Mouse (Mus musculus) intestine, embryonic 16.5 days (tissue): ENCODE results near the gene Fam83g. TPM values are rescaled to one million over a fixed set of nuclear protein-coding genes. Genes with fewer than 3 reads are reported as not detected.

Experiments used
- ATAC-seq: fragments of 200-750 bp; cut with Nextera tagmentation; 2 replicates; pipeline ENCODE4 v1.8.0; 2017; ENCODE audit warnings: moderate TSS enrichment, moderate library complexity
- H3K27ac ChIP-seq: fragments of 300-500 bp; sonication (generic); 2 replicates; pipeline ENCODE4 v1.5.1; 2014; ENCODE audit warnings: mild to moderate bottlenecking, low read length
- H3K27me3 ChIP-seq: fragments of 300-500 bp; sonication (generic); replicated peaks from 2 replicates; pipeline ENCODE4 v1.6.1; 2014; ENCODE audit warnings: low read length, control low read depth, mixed read lengths; ENCODE audit not compliant: control insufficient read depth, insufficient read depth
- H3K36me3 ChIP-seq: fragments of 300-500 bp; sonication (generic); 2 replicates; pipeline ENCODE4 v1.6.1; 2014; ENCODE audit warnings: low read length, control low read depth; ENCODE audit not compliant: control insufficient read depth, insufficient read depth
- H3K4me1 ChIP-seq: fragments of 300-500 bp; sonication (generic); 2 replicates; pipeline ENCODE4 v1.6.1; 2014; ENCODE audit warnings: low read length, control low read depth, mixed read lengths; ENCODE audit not compliant: control insufficient read depth, insufficient read depth
- H3K4me2 ChIP-seq: fragments of 300-500 bp; sonication (generic); 2 replicates; pipeline ENCODE4 v1.6.1; 2014; ENCODE audit warnings: low read depth, low read length, control low read depth
- H3K4me3 ChIP-seq: fragments of 300-500 bp; sonication (generic); 2 replicates; pipeline ENCODE4 v1.5.1; 2014; ENCODE audit warnings: mild to moderate bottlenecking, low read length
- H3K9ac ChIP-seq: fragments of 300-500 bp; sonication (generic); 2 replicates; pipeline ENCODE4 v1.6.1; 2014; ENCODE audit warnings: low read depth, low read length
- H3K9me3 ChIP-seq: fragments of 300-500 bp; sonication (generic); 2 replicates; pipeline ENCODE4 v1.6.1; 2016; ENCODE audit warnings: low read length, control low read depth; ENCODE audit not compliant: control insufficient read depth
- WGBS: fragments of 180-500 bp; shearing (Covaris S2); extraction: QIAGEN DNeasy Blood & Tissue Kit; methylation state at CpG from one replicate; pipeline ENCODE4 v1.1.7; 2014; 5-methylcytosine and 5-hydroxymethylcytosine counted together
- polyA plus RNA-seq: library from polyadenylated mRNA; unstranded; fragments of >200 nt; fragmentation: Nextera tagmentation; extraction: Ambion mirVana; gene quantifications from 2 replicates; pipeline ENCODE4 v1.2.1, GENCODE M21; 2015

Fam83g gene
- polyA plus RNA-seq, 1 experiment from 2014 or later: 9.6 TPM

DNA sequence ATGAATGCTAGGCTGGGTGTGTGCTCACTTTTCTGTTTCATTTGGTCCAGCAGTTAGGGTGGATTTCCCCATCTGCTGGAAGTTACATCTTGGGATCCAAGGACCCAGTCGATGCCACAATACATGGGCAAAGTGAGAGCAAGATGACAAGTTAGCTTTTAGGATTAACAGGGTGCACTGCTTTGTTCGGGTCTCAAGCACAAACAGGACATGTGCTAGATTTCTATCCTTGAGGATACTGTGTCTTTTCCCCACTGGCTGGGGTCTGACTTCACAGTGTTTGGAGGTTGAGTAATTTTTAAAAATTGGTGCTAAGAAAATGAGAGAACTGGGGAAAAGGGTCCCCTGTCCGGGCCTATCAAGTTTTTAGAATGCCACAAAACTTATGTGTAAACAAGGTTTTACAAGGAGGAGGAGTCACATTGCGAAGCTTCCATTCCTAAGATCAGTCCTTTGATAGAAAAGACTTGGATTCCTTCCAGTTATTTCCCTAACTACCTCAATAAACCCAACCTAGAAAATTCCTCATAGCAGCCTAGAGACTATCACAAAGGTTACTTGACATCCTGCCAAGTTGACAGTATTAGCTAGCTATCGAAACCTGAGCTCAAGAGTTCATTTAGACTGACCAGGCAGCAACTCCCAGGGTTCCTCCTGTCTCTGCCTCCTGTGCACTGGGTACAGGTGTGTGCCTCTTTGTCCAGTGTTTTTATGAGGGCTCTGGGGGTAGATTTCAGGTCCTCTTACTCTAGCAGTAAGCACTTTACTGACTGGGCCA, 40.5 kb upstream of the Fam83g start:
- Histone ChIP-seq H3K27ac (peak overlapping the region; percentile 64), H3K9ac (no peak overlapping the region), H3K27me3 (no peaks in the 10 kb centered on the region), H3K4me2 (no peak overlapping the region), H3K4me1 (peaks cover 7% of the 10 kb centered on the region; the same call in 1 of the 2 replicates), H3K9me3 (no peaks in the 10 kb centered on the region), H3K36me3 (no peaks in the 10 kb centered on the region), H3K4me3 (no peak overlapping the region)
- ATAC-seq: peak; percentile 88
- WGBS: 56% methylated on average over 5 of the region's 5 CpGs

DNA sequence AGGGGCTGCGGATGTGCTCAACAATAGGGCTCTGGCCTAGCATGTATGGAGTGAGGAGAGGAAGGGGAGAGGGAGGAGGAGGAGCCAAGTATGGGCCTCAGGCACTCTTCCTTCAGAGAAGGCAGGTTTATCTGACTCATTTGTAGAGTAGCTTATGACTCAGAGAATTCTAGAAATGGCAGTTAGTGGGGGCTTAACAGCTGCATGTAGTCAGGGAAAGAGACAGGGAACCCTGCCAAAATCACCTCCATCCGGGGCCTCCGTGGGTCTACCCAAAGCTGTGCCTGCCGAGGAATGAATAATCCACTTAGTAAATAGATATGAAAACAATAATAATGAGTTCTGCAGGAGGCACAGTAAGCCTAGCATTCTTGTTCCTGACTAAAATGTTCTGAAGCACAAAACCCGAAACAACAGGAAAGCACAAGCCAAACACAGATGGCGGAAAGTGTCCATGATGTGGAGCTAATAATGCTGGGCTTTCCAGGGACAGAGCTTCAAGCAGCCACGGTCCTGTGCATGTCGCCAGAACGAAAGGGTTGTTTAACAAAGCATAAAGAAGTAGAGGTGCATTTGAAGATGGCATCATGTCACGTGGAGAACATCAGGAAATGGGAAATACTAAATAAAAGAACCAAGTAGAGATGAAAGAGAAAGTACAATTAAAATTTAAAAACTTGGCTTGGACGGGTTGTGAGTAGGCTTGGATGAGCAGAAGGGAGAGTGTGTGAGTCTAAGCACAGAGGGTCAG, 39.1 kb upstream of the Fam83g start:
- Histone ChIP-seq H3K9ac (no peak overlapping the region), H3K36me3 (no peaks in the 10 kb centered on the region), H3K4me2 (no peak overlapping the region), H3K4me1 (peaks cover 7% of the 10 kb centered on the region; the same call in 1 of the 2 replicates), H3K9me3 (no peaks in the 10 kb centered on the region), H3K27ac (peak overlapping the region; percentile 68), H3K4me3 (no peak overlapping the region), H3K27me3 (no peaks in the 10 kb centered on the region)
- WGBS: 58% methylated on average over 11 of the region's 11 CpGs
- no peak for ATAC-seq

DNA sequence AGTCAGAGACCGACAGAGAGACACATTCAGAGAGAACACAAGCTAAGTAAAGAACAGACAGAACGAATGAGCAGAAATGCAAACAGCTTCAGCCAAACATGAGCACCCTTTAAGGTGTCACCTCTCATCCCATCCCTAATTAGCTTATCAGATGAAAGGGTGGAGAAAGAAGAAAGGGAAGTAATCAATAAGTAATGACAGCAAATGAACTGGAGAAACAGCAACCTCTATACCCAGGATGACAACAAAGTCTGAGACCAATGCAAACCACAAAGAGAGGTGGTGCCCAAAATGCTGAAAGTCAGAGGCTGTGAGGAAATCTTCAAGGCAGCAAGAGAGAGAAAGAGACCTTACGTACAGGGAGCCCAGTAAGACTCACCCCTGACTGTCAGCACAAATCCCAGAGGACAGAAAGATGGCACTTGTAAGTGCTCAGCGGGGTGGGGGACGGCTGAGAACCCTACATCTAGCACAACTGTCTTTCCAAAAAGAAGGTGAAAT, 38.5 kb upstream of the Fam83g start:
- Histone ChIP-seq H3K9ac (no peak overlapping the region), H3K36me3 (no peaks in the 10 kb centered on the region), H3K9me3 (no peaks in the 10 kb centered on the region), H3K27ac (no peak overlapping the region), H3K4me3 (no peak overlapping the region), H3K4me2 (no peak overlapping the region), H3K27me3 (no peaks in the 10 kb centered on the region), H3K4me1 (peaks cover 7% of the 10 kb centered on the region)
- 67% methylated on average over 5 of the region's 5 CpGs for WGBS
- no peak for ATAC-seq

DNA sequence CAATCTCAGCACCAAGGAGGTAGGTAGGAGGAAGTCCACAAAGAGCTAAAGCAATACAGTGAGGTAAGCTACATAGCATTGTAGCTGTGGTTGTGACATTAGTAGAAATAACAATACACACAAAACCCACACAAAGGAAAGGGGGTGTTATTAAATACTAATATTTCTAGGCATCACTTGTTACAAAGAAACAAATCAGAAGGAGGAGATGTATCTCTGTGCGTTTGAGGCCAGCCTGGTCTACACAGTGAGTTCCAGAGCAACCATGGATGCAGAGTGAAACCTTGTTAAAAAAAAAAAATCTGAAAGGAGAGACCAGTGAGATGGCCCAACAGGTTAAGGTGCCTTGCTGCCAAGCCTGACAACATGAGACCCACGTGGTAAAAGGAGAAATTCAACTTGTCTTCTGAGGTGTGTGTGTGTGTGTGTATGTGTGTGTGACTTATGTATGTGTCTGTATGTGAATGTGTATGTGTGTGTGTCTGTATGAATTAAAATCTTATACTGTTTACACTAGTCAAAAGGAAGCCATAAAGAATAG, 37.3 kb upstream of the Fam83g start:
- Histone ChIP-seq H3K9me3 (no peaks in the 10 kb centered on the region), H3K27ac (no peak overlapping the region), H3K4me1 (peaks cover 7% of the 10 kb centered on the region), H3K9ac (no peak overlapping the region), H3K36me3 (no peaks in the 10 kb centered on the region), H3K27me3 (no peaks in the 10 kb centered on the region), H3K4me3 (no peak overlapping the region), H3K4me2 (no peak overlapping the region)
- WGBS: 49% methylated on average over 2 of the region's 2 CpGs
- no peak for ATAC-seq

GRCm38 (mm10) chr11:61647110-61647910, 36.6 kb upstream of the Fam83g start:
- Histone ChIP-seq H3K27ac (no peak overlapping the region), H3K36me3 (no peaks in the 10 kb centered on the region), H3K4me1 (peaks cover 7% of the 10 kb centered on the region), H3K4me3 (no peak overlapping the region), H3K9me3 (no peaks in the 10 kb centered on the region), H3K9ac (no peak overlapping the region), H3K27me3 (no peaks in the 10 kb centered on the region), H3K4me2 (no peak overlapping the region)
- 65% methylated on average over 10 of the region's 10 CpGs for WGBS
- no peak for ATAC-seq

DNA sequence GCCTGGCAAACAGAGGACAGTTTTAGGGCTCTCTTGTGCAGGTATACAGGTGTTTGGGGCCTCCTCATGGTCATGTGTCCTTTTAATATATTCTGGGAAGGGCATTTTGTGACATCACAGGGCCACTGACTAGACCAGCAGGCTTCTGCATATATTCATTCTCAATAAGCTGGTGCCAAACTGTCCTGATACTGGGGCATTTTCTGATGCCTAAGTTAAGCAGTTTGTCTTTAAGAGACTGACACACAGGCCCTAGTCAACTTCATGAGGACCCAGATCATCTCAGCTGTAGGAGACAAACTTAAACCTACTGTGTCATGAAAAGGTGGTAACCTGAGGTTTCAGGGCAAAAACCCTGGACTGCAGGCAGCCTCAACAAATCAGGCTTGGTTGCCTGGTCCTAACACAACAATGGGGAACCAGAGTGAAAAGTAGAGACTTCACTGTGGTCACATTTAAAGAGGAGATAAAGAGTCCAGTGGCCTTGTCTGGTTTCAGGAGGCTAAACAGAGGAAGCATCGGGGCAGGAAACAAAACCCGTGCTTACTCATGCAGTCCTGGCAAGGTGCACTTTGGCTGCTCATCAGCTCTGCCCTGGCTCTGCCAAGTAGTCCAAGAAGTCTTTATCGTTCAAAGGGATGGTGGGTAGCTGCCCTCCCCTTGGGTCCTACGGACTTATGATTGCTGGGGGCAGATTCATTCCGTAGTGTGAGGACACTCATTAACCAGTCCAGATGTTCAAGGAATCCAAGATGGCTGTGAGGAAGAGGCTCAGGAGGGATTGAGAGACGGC, 35.7 kb upstream of the Fam83g start:
- no peak overlapping the region for H3K4me2 ChIP-seq
- no peak overlapping the region for H3K27ac ChIP-seq
- ATAC-seq: no peak
- no peak overlapping the region for H3K9ac ChIP-seq
- H3K27me3 ChIP-seq: no peaks in the 10 kb centered on the region
- 71% methylated on average over 6 of the region's 6 CpGs for WGBS
- H3K4me1 ChIP-seq: peaks cover 6% of the 10 kb centered on the region
- H3K9me3 ChIP-seq: no peaks in the 10 kb centered on the region
- no peak overlapping the region for H3K4me3 ChIP-seq
- no peaks in the 10 kb centered on the region for H3K36me3 ChIP-seq

DNA sequence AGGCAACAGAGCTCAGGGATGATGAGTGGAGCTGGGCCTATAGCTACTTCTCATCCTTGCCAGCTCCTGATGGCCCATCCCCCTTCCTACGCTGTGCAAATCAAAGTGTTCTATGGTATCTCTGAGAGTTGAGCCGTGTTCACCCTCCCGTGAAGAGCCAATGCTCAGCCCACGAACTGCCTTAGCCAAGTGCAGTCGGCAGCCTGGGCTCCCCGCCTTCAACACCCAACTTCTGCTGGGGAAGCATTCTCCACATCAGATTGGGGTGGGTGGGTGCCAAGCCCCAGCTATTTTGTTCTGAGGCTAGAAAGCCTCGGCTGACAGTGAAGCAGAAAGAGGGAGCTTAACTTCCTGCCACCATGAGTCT, 35.2 kb upstream of the Fam83g start:
- WGBS: 79% methylated on average over 7 of the region's 7 CpGs

DNA sequence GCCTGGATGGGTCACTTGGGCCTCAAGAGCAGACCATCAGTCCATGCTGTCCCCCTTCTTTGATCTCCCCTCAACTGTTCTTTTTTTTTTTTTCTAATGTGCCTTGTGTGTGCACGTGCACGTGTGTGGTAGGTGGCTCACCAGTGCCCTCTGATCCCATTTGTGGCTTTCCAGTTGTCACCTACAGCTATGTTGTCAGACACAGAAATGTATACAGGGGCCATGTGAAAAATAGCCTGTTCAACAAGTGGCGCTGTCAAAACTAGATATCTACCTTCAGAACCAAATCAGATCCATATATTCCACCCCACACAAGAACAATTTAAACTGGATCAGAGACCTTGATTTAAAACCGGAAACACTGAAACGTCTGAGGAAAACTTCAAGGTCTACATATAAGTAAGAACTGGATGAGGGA, 34.7 kb upstream of the Fam83g start:
- Histone ChIP-seq H3K36me3 (no peaks in the 10 kb centered on the region), H3K27ac (no peak overlapping the region), H3K4me2 (no peak overlapping the region), H3K9me3 (no peaks in the 10 kb centered on the region), H3K27me3 (no peaks in the 10 kb centered on the region), H3K9ac (no peak overlapping the region), H3K4me3 (no peak overlapping the region), H3K4me1 (peaks cover 3% of the 10 kb centered on the region)
- no peak for ATAC-seq
- WGBS: 96% methylated on average over 5 of the region's 5 CpGs

More for the DNA sequence above, 35.2 kb upstream of the Fam83g start:
- ATAC-seq: no peak
- H3K27me3 ChIP-seq: no peaks in the 10 kb centered on the region
- H3K36me3 ChIP-seq: no peaks in the 10 kb centered on the region
- H3K4me2 ChIP-seq: no peak overlapping the region
- no peak overlapping the region for H3K27ac ChIP-seq
- H3K9ac ChIP-seq: no peak overlapping the region
- peaks cover 4% of the 10 kb centered on the region for H3K4me1 ChIP-seq
- no peak overlapping the region for H3K4me3 ChIP-seq
- no peaks in the 10 kb centered on the region for H3K9me3 ChIP-seq
